Mouse (Mus musculus) C3H10T1/2 (cell line): ENCODE measurements around the gene Adgrg2. TPM values are rescaled to one million over a fixed set of nuclear protein-coding genes. Genes with fewer than 3 reads are reported as not detected.

Experiments
- polyA plus RNA-seq, 2 experiments: library from polyadenylated mRNA; unstranded; fragments of >200 nt; fragmentation: generic; extraction: Trizol; gene quantifications; one replicate each; pipeline ENCODE4 v1.2.1; 2012; ENCODE audit warnings: missing spikeins in 2 of 2

Adgrg2 gene
- 1 to 10 TPM in 1 of 2 experiments, under 1 TPM in 1; 0.04 to 3.4 TPM for polyA plus RNA-seq

DNA sequence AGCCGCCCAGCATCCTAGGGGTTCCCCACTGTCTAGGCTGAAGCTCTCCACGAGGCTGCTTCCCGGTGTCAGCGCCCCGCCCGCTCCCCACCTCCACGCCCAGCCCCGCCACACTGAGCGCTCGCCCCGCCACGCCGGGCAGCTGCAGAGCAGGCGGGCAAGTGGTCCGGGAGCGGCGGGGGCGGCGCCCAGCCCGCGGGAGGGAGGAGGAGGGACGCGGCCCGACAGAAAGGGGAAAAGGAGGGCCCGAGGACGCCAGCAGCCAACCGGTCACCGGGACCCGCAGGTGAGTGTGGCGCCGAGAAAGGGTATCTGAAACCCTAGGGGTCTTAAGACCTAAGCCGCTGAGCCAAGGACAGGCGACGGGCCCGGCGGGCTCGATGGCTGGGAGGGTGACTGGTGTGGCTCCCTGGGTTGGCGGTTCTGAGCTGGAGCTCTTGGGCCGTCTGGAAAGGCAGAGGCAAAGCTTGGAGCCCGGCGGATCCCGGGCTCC lies at the start of gene Adgrg2:
Gene Adgrg2, plus strand, starts transcription at position 227 of the 493 bp plus-strand sequence.

DNA sequence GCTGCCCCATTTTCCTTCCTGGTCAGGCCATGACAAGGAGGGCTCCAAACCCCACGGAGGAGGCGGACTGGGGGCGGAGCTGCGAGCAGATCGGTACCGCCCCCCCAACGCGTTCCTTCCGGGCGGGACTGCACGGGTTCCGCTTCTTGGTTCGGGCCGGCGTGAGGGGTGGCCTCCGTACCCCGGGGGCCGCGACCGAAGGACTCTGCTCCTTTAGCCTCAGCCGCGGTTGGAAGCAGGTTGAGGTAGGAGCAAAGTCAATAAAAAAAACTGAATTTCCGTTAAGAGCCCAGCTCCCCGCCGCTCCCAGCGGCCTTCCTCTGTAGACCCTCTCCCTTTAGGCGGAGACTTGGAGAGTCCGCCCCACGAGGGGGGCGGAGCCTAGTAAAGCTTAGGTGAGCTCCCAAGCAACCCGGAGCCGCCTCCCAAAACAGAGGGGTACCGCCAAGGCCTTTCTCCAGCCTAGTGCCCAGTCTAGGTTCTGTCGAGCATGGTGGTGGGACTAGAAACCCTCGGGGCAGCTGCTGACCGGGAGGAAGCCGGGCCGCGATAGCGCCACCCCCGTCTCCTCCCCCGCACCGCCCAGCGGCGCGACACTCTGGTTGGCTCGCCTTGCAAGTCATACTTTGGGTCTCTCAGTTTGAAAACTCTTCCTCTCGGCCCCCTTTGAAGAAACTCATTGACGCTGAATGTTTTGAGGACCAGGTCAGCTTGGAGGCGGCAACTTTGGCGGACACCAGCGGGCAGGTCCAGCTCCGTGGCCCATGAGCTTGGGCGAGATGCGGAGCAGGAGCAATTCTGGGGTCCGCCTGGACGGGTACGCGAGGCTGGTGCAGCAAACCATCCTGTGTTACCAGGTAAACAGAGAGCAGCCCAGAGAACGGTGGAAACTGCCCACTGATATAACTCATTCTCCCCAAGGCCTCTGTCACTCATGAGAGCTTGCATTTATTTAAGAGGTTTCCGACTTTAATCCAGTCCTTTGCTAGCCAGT lies 111.9 kb downstream of the Adgrg2 start, which contains the start of gene Phka2:
Gene Phka2, plus strand, starts transcription at position 119 of the 994 bp plus-strand sequence.

Other genes with a start within 250 kb of the Adgrg2 start
- gene Phka2, start 111.5 kb downstream of the Adgrg2 start, polyA plus RNA-seq: 10 to 100 TPM in 1 of 2 experiments, 1 to 10 TPM in 1; 6.0 to 34.1 TPM